Mouse (Mus musculus) spleen, embryonic (tissue): ENCODE data around the gene Apba2.

Experiments used
- CTCF ChIA-PET: fragments of 350-600 bp; sonication (Branson Sonifier 250); formaldehyde crosslinking; loops from one replicate; lab custom pipeline; 2022; lab: Charles Lee

The Apba2 gene

GRCm38 (mm10) chr7:64586571-64586970 is 85.1 kb downstream of the Apba2 start:
- CTCF ChIA-PET: no interaction called here

- CTCF ChIA-PET: no interaction called here
These were observed 87.3 kb downstream of the Apba2 start for GRCm38 (mm10) chr7:64588636-64589389.

GRCm38 (mm10) chr7:64595256-64595655 is 93.8 kb downstream of the Apba2 start:
- CTCF ChIA-PET: no interaction called here

- CTCF ChIA-PET: no interaction called here
These were observed 95.1 kb downstream of the Apba2 start for GRCm38 (mm10) chr7:64596652-64597051.

GRCm38 (mm10) chr7:64609866-64610265 is 108.4 kb downstream of the Apba2 start:
- CTCF ChIA-PET: no interaction called here

- CTCF ChIA-PET: no interaction called here
These were observed 109.4 kb downstream of the Apba2 start for GRCm38 (mm10) chr7:64610875-64611274.

GRCm38 (mm10) chr7:64619261-64619660 is 117.8 kb downstream of the Apba2 start:
- CTCF ChIA-PET: no interaction called here

- CTCF ChIA-PET: no interaction called here
These were observed 125.0 kb downstream of the Apba2 start for GRCm38 (mm10) chr7:64626494-64626893.

GRCm38 (mm10) chr7:64627972-64628655 is 126.6 kb downstream of the Apba2 start:
- CTCF ChIA-PET: no interaction called here

GRCm38 (mm10) chr7:64630697-64631096 is 129.2 kb downstream of the Apba2 start:
- CTCF ChIA-PET: no interaction called here

- CTCF ChIA-PET: no interaction called here
These were observed 129.6 kb downstream of the Apba2 start for GRCm38 (mm10) chr7:64631131-64631530.

GRCm38 (mm10) chr7:64631781-64632351 is 130.4 kb downstream of the Apba2 start:
- CTCF ChIA-PET: no interaction called here

GRCm38 (mm10) chr7:64633182-64633581 is 131.7 kb downstream of the Apba2 start:
- CTCF ChIA-PET: no interaction called here

GRCm38 (mm10) chr7:64633916-64634315 is 132.4 kb downstream of the Apba2 start:
- CTCF ChIA-PET: no interaction called here

- CTCF ChIA-PET: no interaction called here
These were observed 133.0 kb downstream of the Apba2 start for GRCm38 (mm10) chr7:64634482-64634881.

- CTCF ChIA-PET: no interaction called here
These were observed 137.4 kb downstream of the Apba2 start for GRCm38 (mm10) chr7:64638922-64639321.

GRCm38 (mm10) chr7:64640651-64641050 is 139.1 kb downstream of the Apba2 start:
- CTCF ChIA-PET: no interaction called here

GRCm38 (mm10) chr7:64642903-64643302 is 141.4 kb downstream of the Apba2 start:
- CTCF ChIA-PET: no interaction called here

GRCm38 (mm10) chr7:64645458-64645857 is 144.0 kb downstream of the Apba2 start:
- CTCF ChIA-PET: no interaction called here

GRCm38 (mm10) chr7:64646046-64646445 is 144.5 kb downstream of the Apba2 start:
- CTCF ChIA-PET: no interaction called here

GRCm38 (mm10) chr7:64648947-64649607 is 147.6 kb downstream of the Apba2 start:
- CTCF ChIA-PET: no interaction called here

- CTCF ChIA-PET: no interaction called here
These were observed 150.5 kb downstream of the Apba2 start for GRCm38 (mm10) chr7:64651963-64652362.
